Mouse (Mus musculus) activated CD4-positive, CD25-positive, alpha-beta regulatory T cell, adult 9 weeks (primary cell): ENCODE measurements around the gene 9130213A22Rik. TPM values are rescaled to one million over a fixed set of nuclear protein-coding genes. Genes with fewer than 3 reads are reported as not detected.

Source experiments
- polyA plus RNA-seq: library from polyadenylated mRNA; unstranded; fragments of 100-300 nt; shearing (Covaris generic); gene quantifications from one replicate; pipeline ENCODE4 v1.2.1, GENCODE M21; 2017

The 9130213A22Rik gene
- polyA plus RNA-seq, result not detected

GRCm38 (mm10) chr11:69122336-69122951 lies at the start of gene 9130213A22Rik:
Gene 9130213A22Rik, minus strand, starts transcription at chr11:69122589.

GRCm38 (mm10) chr11:69156800-69157199 lies 34.4 kb upstream of the 9130213A22Rik start, which contains the start of gene Alox12b:
Gene Alox12b, plus strand, starts transcription at chr11:69156989.

GRCm38 (mm10) chr11:69125852-69125918 lies 3.3 kb upstream of the 9130213A22Rik start, which contains the start of gene Aloxe3:
Gene Aloxe3, plus strand, starts transcription at chr11:69125896.

GRCm38 (mm10) chr11:69120221-69121000 lies 2.0 kb downstream of the 9130213A22Rik start, which contains the start of gene Hes7:
Gene Hes7, plus strand, starts transcription at chr11:69120404.

GRCm38 (mm10) chr11:69094697-69095429 lies 27.5 kb downstream of the 9130213A22Rik start, which contains the start of gene Per1:
Gene Per1, plus strand, starts transcription at chr11:69095217.

GRCm38 (mm10) chr11:69088103-69088855 lies 34.1 kb downstream of the 9130213A22Rik start, which contains the start of gene Vamp2:
Gene Vamp2, plus strand, starts transcription at chr11:69088490.

GRCm38 (mm10) chr11:69070590-69071222 lies 51.7 kb downstream of the 9130213A22Rik start, which contains the start of gene Tmem107:
Gene Tmem107, plus strand, starts transcription at chr11:69070806.

Other genes with a start within 250 kb of the 9130213A22Rik start
- not detected for gene Rnf222, start 234.0 kb downstream of the 9130213A22Rik start, polyA plus RNA-seq
- gene Rpl26, start 221.0 kb downstream of the 9130213A22Rik start, polyA plus RNA-seq, result 1,048 TPM
- gene Odf4, start 195.5 kb downstream of the 9130213A22Rik start, polyA plus RNA-seq, result not detected
- 0.24 TPM for gene Arhgef15, start 165.1 kb downstream of the 9130213A22Rik start, polyA plus RNA-seq
- gene Slc25a35, start 154.5 kb downstream of the 9130213A22Rik start, polyA plus RNA-seq, result 10.6 TPM
- gene Rangrf, start 147.4 kb downstream of the 9130213A22Rik start, polyA plus RNA-seq, result 40.7 TPM
- 5.7 TPM for gene Pfas, start 114.1 kb downstream of the 9130213A22Rik start, polyA plus RNA-seq
- gene Ctc1, start 106.7 kb downstream of the 9130213A22Rik start, polyA plus RNA-seq, result 26.9 TPM
- gene Aurkb, start 76.9 kb downstream of the 9130213A22Rik start, polyA plus RNA-seq, result 14.1 TPM
- 7.1 TPM for gene Borcs6, start 62.9 kb downstream of the 9130213A22Rik start, polyA plus RNA-seq
- 4.0 TPM for gene Tmem107, start 51.8 kb downstream of the 9130213A22Rik start, polyA plus RNA-seq
- 53.5 TPM for gene Vamp2, start 34.1 kb downstream of the 9130213A22Rik start, polyA plus RNA-seq
- gene Per1, start 27.4 kb downstream of the 9130213A22Rik start, polyA plus RNA-seq, result 10.8 TPM
- gene Hes7, start 2.2 kb downstream of the 9130213A22Rik start, polyA plus RNA-seq, result not detected
- gene Aloxe3, start 3.3 kb upstream of the 9130213A22Rik start, polyA plus RNA-seq, result 0.09 TPM
- not detected for gene Alox12b, start 34.4 kb upstream of the 9130213A22Rik start, polyA plus RNA-seq
- 8.6 TPM for gene Alox8, start 75.3 kb upstream of the 9130213A22Rik start, polyA plus RNA-seq
- gene Gucy2e, start 114.4 kb upstream of the 9130213A22Rik start, polyA plus RNA-seq, result 0.32 TPM
- gene Cntrob, start 201.2 kb upstream of the 9130213A22Rik start, polyA plus RNA-seq, result 14.7 TPM
- 100 TPM for gene Trappc1, start 201.4 kb upstream of the 9130213A22Rik start, polyA plus RNA-seq
- gene Kcnab3, start 203.7 kb upstream of the 9130213A22Rik start, polyA plus RNA-seq, result 1.7 TPM
- 3.5 TPM for gene Rnf227, start 217.9 kb upstream of the 9130213A22Rik start, polyA plus RNA-seq
- 100 TPM for gene Chd3, start 246.8 kb upstream of the 9130213A22Rik start, polyA plus RNA-seq